Mouse (Mus musculus): ENCODE measurements around the gene Gng13.

The Gng13 gene

DNA sequence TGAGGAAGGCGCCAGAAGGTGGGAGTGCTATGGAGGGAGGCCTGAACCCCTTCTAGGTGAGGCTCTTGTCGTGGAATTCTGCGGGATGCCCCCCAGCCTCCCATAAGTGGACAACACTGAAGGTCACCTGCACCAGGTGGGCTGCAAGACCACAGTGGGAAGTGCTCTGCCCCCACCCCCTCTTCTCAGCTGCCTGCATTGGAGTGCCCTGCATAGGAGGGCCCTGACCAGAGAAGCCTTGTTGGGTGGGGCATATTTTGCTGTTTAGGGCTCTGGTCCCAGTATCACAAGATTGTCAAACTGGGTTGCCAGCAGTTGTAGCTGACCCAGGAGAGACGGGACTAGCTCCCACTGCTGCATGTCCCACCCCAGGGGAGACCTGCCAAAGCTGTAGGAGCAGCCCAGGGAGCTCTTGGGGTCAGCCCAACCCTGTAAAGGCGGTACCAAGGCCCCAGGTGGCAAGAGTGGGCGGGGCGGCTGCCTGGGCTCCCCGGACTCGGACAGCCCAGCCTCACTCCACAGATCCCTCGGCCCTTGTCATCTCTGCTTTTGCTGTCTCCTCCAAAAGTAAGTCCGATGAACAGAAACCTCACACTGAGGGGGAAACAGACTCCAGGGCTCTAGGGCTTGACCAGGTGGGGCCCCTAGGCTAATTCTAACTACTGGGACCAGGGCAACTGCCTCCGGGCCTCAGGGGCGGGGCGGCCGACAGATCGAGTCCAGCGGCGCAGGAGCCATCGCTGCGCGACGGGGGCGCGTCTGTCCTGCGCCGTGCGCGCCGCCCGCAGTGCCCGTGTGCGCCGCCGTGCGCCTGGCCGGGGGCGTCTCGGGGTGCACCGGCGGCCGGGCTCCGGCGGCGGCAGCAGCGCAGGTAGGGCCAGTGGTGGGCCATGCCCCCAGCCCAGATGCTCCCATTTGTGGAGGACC lies at the start of gene Gng13:
Gng13 (plus strand) TSS at position 461 of the 927 bp plus-strand sequence.
- DNase-seq (ENCODE audit: low spot score) = no peak

DNA sequence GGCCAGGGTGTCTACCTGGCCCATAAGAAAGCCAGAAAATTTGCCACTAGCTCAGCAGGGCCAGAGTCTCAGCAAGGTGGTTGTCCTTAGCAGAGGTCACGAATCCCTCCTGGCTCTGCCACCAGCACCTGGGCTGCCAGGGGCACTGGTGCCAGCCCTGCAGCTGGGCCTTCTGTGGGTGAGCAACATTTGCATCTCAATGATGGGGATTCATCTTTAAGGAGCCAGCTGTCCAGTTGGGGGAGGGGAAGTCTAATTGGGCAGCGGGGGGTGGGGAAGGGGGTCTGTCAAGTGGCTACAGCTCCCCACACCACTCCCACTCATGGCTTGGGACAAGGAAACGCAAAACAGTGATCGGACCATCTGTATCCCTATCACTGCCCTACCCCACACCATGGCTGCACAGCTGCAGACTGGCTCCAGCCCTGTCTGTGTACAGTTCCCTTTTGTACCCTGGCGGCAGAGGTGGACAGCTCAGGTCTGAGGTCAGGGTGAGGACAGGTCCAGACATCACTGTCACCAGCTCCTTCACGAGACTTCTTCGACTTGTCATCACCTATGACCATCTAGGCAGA lies 48.4 kb upstream of the Gng13 start:
- no peak for DNase-seq (ENCODE audit: low spot score)

DNA sequence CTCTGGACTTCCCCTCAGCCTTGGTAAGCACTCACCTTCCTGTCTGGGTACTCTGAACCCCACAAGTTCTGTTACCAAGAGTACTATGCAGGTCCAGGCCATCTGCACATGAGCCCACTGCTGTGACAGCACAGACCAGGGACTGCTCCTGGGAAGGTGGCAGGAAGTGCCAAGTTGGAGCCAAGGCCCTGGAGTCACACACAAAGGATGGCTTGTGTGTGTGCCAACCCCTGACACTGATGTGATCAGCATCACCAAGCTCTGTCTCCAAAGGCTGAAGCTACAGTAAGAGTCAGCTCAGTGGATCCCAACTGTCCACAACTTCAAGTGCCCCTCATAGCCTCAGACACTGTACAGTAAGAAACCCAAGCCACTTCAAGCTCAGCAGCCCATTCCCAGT lies 44.0 kb upstream of the Gng13 start:
- DNase-seq (ENCODE audit: low spot score) = no peak

DNA sequence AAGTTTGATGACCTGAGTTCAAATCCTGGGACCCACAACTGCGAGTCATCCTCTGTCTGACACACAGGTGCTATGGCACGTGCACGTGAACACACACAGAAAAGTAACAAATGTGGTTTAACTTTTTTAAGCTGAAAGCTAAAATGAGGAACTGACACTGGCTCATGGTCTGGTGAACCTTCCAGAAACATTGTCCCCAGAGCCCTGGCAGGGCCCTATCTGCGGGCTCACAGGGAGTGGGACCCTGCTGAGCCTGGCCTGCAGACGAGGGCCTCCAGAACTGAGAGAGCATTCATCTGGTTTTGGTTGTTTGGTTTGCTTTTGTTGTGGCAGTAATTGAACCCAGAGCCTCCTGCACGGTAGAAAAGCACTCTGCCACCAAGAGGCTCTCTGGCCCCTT lies 39.0 kb upstream of the Gng13 start:
- DNase-seq (ENCODE audit: low spot score) = no peak

DNA sequence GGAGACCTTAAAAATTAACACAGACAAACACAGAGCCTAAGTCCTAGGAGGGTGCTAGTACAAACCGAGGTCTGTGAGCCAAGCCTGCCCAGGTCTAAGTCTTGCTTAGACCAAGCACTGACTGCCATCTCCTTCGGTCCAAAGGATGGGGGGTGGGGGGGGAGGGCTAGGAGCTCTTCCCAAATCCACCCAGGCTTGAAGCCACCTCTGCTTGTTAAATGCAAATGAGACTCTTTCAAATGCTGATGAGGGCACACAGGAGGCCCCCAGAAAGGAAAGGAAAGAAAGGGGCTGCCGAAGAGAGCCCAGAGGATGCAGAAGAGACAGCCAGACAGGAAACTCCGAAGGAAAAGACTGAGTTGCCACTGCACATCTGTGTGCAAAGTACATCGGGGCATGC lies 37.2 kb upstream of the Gng13 start:
- no peak for DNase-seq (ENCODE audit: low spot score)

DNA sequence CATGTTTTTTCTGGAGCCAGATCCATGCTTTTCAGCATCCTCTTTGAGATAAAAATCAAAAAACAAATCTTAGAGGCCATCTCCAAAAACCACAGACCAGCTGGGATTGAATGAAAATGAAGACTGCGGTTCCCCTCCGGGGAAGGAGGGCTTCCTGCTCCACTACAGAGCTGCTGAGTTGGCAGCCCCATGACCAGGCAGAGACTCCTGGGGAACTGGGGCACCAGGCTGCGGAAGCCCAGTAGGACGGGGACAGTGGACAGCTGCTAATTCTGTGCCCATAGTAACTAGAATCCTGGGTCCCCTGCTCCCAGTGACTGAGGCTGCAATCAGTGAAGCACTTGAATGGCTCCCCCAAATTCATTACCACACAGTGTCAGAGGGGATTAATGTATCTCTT lies 35.3 kb upstream of the Gng13 start:
- DNase-seq (ENCODE audit: low spot score) = no peak

DNA sequence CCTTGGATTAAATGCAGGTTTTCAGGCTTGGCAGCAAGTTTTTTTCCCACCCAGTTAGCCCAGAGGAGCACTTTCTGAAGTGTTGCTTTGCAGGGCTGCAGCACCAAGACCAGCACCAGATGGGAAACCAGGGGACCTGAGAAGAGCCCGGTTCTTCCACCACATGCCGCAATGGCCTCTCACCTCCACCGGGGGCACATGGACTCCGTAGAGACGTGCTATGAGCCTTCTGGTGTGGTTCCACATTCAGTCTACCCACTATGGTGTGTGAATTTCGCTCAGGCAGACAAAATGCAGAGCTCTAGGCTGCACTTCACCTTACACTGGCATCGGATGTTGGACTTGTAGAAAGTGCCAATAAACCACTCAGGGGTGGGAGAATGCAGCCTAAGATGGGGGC lies 30.6 kb upstream of the Gng13 start:
- DNase-seq (ENCODE audit: low spot score) = no peak

DNA sequence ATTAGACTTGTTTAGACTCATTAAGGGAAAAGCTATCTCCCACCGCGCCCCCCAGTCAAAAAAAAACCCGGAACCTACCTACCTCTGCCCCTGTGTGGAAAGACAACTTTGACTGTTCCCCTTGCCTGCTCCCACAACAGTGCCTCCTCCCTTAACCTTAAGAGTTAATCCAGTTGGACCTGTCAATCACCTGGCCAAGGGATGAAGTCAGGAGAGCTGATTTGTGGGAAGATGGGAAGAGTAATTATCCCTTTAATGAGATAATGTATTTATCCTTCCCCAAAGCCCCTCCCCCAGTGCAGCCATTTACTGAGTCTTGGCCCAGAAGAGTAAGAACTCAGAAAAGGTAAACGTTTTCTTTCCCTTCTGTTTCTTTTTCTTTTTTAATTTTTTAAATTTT lies 28.0 kb upstream of the Gng13 start:
- DNase-seq (ENCODE audit: low spot score) = no peak

DNA sequence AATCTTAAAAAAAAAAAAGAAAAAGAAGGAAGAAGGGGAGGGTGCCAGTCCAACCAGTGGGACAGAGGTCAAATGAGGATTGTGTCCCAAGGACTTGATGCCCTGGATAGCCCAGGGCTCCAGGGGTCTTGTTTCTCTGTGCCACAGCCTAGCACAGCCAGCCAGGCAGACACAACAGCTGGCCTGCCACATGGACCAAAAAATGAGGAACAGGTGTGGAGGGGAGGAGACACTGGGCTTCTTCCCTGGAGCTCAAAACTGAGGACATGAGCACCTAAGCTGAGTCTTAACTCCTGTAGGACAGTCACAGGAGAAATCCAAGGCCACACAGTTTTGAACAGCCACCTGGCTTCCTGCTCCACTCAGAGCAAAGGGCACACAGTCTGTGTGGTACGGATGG lies 20.7 kb upstream of the Gng13 start:
- DNase-seq (ENCODE audit: low spot score) = no peak

DNA sequence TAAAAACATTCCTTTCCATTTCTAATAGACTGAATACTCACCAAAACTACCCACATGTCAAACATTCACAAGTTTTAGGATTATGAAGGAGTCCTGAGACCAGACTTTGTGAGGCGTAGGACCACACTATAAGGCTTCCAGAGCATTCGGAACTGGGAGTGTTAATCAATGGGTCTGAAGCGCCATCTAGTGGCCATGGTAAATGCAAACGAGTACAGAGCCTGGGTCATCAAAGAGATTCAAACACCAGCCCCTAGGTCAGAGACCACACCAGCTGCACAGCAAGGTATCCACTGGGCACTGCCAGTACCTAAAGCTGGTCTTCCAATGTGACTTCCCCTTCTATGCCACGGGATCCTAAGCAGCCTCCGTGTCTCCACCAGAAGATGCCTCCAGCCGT lies 18.5 kb upstream of the Gng13 start:
- DNase-seq (ENCODE audit: low spot score) = peak; percentile 50

DNA sequence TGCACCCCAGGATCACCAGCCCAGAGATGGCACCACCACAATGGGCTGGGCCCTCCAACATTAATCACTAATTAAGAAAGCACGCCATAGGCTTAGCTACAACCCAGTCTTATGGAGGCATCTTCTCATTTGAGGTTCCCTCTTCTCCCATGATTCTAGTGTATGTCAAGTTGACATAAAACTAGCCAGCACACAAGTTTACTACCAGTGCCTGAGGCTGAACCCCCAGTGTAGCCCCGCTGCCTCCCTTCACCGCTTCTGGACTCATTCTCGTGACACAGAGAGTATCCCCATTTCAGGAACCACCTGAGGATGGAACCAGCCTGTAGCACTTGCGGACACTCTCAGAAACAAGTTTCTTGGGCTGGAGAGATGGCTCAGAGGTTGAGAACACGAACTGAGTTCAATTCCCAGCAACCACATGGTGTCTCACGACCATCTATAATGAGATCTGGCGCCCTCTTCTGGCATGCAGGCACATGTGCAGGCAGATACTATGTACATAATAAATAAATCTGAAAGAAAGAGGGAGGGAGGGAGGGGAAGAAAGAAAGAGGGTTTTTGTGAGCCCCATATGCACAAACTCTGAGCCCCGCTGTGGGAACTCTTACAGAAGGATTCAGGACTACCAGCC lies 16.0 kb upstream of the Gng13 start:
- no peak for DNase-seq (ENCODE audit: low spot score)

DNA sequence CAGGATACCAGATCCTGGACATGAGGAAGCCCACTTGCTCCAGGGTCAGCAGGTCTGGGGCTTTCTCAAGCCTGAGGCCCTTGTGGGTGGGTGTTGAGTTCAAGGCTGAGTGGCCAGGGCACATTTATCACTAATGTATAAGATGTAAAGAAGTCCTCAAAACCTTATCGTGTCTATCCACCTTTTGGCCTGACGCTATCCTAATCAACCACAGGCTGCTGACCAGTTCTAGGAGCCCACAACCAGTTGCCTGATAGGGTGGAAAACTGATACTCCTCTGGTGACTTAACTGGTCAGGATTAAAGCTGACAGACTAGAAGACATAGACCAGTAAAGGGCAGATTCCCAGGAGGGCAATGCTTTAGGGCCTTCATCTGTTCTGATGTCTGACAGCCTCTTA lies 7.0 kb upstream of the Gng13 start:
- no peak for DNase-seq (ENCODE audit: low spot score)

DNA sequence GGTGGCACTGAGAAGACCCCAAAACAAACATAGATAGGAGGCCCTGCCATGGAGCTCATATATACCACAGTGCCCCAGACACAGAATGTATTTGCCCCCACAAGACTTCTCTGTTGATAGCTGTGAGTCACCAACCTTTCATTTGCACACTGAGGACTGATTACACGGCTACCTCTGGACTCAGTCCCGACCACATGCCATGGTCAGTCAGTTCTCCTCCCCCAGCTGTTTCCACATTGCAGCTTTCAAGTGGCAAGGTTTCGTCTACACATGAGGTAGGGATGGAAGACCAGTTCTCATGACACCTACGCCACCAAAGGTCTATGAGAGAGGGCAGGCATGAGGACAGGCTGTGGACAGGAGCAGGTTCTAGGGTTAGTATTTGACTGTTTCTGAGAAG lies 5.8 kb upstream of the Gng13 start:
- DNase-seq (ENCODE audit: low spot score) = no peak

DNA sequence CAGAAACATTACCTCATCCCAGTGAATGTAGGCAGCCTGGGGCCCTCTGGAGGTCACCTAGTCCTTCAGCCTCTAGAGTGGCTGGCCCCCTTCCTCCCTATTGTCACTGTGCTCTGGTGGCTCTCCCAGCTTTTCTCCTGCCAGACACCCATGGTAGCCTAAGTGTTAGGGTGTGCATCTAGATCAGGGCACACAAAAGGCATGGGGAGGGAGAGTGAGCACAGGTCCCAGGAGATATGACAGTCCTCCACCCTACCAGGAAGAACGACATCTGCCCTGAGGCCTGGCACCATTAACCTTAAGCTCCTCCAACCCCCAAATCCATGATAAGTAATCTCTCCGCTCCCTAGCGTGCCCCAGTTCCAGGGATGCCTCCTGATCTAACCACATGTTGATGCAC lies 1.3 kb upstream of the Gng13 start:
- no peak for DNase-seq (ENCODE audit: low spot score)

DNA sequence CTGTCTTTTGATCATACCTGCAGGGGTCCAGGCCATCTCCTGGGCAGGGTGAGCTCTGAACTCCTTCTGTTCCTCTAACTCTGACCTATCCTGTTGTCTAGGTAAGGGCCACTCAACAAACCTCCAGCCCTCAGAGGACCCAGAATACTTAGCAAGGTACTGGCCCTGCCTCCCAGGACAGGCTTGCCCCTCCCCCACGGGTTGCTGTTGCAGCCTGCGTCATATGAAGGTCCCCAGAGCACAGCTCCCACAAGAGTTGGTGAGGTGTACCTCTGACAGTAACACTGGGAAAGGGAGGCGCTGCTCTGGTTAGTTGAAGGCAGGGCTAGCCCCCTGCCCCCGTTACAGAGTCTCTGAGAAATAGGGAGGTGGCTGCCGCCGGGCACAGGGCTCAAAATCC lies 841 bp upstream of the Gng13 start:
- no peak for DNase-seq (ENCODE audit: low spot score)

DNA sequence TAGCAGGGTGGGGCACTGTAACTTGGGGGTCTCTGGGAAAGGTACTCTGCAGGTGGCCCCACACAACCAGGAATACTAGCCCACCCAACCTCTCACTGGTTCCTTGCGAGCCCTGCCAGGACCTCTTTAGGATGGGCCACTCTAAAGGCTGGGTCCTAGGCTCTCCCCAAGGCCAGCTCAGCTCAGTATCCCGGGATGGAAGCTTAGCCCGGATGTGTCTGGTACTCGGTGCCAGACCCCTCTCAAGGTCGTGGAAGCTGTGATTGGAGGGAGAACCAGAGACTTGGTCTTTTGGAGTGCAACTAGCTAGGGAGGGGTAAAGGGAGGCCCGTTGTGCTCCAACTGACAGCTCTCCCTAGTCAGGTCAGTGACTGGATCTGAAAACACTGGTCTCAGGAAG lies 720 bp downstream of the Gng13 start:
- DNase-seq (ENCODE audit: low spot score) = no peak

DNA sequence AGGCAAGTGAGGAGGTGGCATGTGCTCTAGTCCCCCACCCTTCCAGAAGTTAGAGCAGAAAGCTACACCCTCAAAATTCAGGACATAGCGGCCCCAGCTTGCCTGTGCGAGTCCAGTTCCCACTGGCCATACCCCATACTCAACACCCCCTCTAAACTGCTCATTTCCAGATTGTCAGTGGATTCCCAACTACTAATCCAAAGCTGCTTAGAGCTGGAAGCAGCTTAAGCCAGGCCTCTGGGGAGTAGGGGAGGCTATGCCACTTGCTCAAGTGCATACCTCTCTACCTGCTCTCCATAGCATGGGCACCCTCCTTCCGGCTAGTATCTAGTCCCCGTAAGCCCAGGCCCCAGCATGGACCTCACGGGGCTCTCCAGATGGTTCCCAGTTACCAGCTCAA lies 4.5 kb downstream of the Gng13 start:
- DNase-seq (ENCODE audit: low spot score) = no peak

DNA sequence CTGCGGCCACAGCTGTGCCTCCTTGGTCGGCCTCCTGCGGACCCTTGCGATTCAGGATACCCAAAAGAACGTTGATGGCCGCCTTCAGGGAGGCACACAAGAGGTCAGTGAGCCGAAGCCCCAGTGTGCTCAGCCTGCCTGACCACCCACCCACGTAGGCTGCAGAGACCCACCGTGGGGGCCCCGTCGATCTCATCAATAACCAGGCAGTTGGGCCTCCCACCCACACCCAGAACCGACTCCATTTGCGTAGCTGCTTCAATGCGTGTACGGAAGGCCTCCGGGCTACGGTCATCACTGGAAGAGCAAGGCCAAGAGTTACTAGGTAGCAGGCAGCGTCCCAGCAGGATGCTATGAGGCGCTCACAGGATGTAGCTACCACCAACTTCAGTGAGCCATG lies 6.5 kb downstream of the Gng13 start:
- no peak for DNase-seq (ENCODE audit: low spot score)

DNA sequence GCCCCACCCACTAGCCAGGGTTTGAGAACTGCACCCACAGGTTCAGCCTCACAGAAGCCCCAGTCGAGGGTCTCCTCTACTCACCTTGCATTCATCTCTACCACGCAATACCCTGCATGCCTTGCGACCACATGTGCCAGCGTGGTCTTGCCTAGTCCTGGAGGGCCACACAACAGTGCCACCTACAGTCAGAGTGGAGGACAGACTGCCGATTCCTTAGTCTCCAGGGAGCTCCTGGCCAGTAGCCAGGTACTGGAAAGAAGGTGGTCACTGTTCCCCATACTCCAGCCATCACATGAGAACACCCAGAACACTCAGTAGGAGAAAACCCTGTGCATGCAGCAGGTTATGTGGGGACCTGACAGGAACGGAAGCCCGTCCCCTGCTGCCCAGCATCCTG lies 6.9 kb downstream of the Gng13 start:
- no peak for DNase-seq (ENCODE audit: low spot score)

DNA sequence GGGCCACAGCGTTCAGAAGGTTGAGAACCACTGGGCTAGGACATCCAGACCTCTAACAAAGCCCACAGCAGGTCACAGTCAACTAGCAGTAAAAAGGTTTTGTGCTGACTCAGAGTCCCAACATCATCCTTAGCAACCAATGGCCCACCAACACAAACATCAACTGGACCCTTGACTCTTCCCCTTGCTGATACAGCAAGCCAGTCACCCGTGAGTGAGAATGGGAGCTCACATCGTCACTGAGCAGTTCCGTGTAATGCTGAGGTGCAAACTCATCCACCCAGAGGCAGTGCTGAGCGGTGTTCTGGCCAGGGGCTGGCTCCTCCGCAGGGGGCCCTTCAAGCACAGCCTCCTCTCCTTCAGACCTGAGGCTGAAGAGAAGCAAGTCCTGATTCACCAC lies 8.3 kb downstream of the Gng13 start:
- no peak for DNase-seq (ENCODE audit: low spot score)

DNA sequence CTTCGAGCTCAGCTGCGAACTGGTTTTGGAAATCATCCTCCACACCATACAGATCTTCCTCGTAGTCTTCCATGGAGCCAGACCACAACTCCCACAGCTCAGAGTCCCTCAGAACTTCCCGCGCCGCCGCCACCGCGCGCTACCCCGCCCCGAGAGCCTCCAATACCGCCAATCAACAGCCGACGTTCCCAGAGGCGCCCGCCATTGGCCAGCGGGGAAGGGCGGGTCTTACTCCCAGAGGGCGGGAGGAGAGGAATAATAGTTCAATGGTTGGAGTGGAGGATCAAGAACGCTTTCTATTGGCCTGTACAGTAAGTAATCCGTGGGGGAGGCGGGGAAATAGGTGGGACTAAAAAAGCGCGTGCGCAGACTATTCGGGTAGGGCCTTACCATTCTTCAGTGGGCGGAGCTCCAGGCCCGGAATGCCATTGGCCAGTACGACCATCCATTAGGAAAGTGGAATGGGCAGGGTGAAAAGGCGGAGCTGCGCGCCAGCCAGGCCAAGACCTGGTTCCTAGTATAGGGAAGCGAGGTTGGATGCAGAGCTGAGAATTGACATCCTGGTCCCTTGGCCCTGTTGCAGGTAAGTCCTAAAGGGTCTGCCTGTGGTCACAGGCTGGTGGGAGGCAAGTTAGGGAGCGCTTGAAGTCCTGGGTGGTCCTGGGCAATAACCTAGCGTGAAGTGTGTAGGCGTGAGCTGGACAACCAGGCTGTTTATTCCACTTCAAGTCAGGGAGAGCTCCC lies 10.5 kb downstream of the Gng13 start, which contains the start of the genes Chtf18 and Rpusd1:
Chtf18 (minus strand) TSS at position 155 of the 744 bp plus-strand sequence.
Rpusd1 (plus strand) TSS at position 406 of the 744 bp plus-strand sequence.
- peak; percentile 99 for DNase-seq (ENCODE audit: low spot score)

DNA sequence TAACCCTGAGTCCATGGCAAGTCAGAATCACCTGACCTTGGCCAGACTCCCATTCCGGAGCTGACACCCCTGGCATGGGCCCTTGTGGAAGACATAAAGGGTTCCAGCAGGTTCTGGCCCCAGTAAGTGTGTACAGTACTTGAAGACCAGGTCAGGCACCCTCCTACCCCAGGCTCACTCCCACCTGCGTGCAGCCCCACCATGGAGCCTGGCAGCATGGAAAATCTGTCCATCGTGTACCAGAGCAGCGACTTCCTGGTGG lies 11.0 kb downstream of the Gng13 start:
- no peak for DNase-seq (ENCODE audit: low spot score)

DNA sequence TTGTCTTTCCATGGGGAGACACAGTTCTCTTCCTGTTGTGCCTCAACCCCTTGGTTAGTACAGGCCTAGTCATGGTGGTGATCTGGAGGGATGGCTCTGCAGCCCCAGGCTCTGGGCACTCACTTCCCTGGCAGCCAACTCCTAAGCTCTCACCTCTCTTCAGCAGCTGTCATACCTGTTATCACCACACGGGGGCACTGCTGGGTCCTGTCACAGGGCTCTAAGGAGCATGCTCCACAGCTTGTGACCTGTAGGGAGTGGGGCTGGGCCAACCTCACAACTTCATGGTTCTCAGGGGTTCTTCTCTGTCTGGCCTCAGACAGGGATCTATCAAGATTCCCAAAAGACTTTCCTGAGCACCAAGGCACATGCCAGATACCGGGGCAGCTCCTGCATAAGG lies 15.1 kb downstream of the Gng13 start:
- DNase-seq (ENCODE audit: low spot score) = peak; percentile 71

All from yolk sac, embryonic 10.5 days (tissue).